Mouse (Mus musculus) brain, embryonic 14.5 days (tissue): Measurements from ENCODE around the gene Tprg. TPM values are rescaled to one million over a fixed set of nuclear protein-coding genes. Genes with fewer than 3 reads are reported as not detected.
A peak's percentile ranks its signal among the peaks of the same experiment; 100 is the strongest.

Source experiments
- DNase-seq: peaks from one replicate; pipeline ENCODE4 v3.0.0-alpha.2; 2011; ENCODE audit warnings: low read depth
- CTCF ChIP-seq: fragments of 200-500 bp; IDR thresholded peaks from 2 replicates; pipeline ENCODE4 v1.5.1; 2012; ENCODE audit warnings: inconsistent platforms, mild to moderate bottlenecking, moderate library complexity, borderline replicate concordance; ENCODE audit not compliant: insufficient read depth, insufficient read length; ENCODE audit errors: extremely low read depth
- POLR2A ChIP-seq: fragments of 200-500 bp; IDR thresholded peaks from 2 replicates; pipeline ENCODE4 v1.6.1; 2012; ENCODE audit warnings: mild to moderate bottlenecking, inconsistent platforms, borderline replicate concordance; ENCODE audit not compliant: poor library complexity, insufficient read depth, insufficient read length, severe bottlenecking; ENCODE audit errors: extremely low read depth
- polyA plus RNA-seq: library from polyadenylated mRNA; depleted of rRNA; stranded (reverse); fragments of >200 nt; gene quantifications from 2 replicates; pipeline ENCODE4 v1.2.3, GENCODE M21; 2012

Tprg gene
- polyA plus RNA-seq, 1 experiment, result not detected

DNA sequence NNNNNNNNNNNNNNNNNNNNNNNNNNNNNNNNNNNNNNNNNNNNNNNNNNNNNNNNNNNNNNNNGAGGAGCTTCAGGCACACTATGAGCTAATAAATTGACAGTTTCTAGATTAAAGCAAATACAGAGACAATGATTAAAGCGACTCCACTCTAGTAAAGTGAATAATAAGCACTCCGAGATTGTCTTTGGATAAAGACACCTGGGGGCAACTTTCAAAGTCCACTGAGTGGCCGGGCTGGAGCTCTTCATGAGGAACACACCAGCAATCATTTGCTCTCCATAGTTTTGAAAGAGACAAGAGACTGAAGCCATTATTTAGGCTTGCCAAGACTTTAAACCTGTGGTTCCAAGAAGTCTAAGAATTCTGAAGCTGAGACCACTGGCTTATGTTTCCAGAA lies 164.9 kb downstream of the Tprg start:
- no peak for TF ChIP-seq CTCF
- TF ChIP-seq POLR2A, result no peak
- DNase-seq, result no peak

DNA sequence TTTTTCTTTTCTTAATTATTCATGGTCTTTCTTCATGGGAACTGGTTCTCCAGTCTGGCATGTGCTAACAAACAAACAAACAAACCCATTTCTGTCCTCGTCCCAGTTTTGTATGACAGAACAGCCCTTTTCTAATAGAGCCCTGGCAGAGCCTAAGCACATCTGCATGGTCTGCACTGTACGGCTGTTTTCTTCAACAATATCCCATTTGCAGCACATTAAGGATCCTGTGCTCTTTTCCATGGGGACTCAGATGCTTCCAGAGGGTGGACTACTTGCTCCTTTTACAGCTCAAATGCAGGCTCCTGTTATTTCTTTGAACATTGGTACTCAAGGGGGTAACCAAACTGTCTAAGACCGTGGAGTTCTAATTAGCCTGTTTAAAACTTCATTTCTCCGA lies 178.1 kb downstream of the Tprg start:
- TF ChIP-seq POLR2A (no peak), CTCF (no peak)
- peak; percentile 9 for DNase-seq

DNA sequence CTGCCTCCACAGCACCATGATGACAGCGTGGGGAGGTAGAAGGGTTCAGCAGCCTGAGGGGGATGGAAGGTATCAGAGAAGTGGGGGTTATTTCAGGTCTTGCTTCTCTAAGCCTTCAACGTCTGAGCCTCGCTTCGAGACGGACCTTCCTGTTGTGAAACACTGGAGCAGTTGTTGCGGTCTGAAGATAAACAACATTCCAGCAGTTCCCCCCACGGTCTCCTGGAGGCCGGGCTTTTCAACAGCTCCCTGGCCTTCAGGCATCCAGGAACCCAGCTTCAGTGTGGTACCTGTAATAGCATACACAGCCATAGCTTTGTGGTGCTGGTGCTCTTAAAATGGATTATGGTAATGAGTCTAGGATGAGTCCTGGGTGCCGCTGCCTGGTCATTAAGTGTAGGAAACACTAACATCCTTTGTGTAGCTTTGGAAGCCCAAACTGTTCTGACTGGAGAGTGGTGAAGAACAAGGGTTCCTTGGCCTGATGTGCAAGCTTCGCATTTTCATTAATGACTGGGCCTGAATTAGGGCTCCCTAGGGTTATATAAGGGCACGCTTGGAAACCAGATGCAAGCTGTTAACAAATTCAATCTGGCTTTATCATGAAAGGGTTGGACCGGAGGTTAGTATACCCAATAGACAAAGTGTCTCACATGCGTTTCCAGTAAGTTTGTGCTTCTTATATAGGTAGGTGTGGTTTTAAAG lies 179.0 kb downstream of the Tprg start:
- peak; percentile 25 for DNase-seq
- TF ChIP-seq POLR2A, result no peak
- TF ChIP-seq CTCF, result no peak

DNA sequence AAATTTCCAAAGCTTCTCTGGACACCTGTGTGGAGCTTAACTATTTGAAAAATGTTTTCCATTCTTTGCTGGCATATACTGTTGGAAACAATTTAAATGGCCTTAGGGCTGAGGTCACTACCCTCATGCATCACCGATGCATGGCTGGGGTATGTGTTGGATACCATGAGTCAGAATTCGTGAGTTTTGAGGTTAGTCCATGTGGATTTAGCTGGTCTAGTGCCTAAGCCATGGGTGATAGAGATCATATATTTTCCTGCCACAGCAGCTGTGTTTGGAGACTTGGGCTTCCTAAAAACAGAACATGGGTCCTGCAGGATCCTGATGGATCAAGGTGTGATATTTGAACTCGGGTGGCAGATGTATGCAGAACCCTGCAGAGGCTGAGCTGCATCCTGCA lies 181.4 kb downstream of the Tprg start:
- TF ChIP-seq CTCF (no peak), POLR2A (no peak)
- DNase-seq, result no peak

DNA sequence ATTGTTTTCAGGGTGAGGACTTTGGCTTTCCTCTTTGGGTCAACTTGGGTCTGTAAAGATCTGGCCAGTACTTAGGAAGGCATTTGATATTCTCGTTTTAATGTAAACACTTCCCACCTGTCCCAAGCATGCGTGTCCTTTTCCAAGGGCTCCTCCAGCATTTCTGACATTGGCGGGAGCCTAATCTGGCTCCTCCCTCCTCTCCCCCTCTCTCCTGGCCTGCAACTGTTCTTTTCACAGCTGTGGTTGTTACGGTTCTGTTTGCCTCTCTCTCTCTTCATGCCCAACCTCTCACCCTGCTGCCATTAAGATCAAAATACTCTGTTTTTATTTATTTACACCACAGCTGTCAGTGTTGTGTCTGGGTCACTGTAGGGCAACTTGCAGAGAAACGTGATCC lies 182.0 kb downstream of the Tprg start:
- no peak for DNase-seq
- TF ChIP-seq CTCF, result no peak
- no peak for TF ChIP-seq POLR2A
